Mouse (Mus musculus) gastrocnemius, postnatal 25 days (tissue): ENCODE measurements around the gene Naf1. TPM values are rescaled to one million over a fixed set of nuclear protein-coding genes. Genes with fewer than 3 reads are reported as not detected.

ENCODE experiments used
- total RNA-seq, 2 experiments: library from RNA; stranded (reverse); gene quantifications; 1 replicate in 1 of 2; 2 replicates in 1 of 2; pipeline ENCODE4 v1.2.3; 2021

The Naf1 gene
- total RNA-seq, 2 experiments from 2014 or later: 2.8 to 2.9 TPM

Other genes starting within 250 kb of the Naf1 start
- not detected for gene Npy5r, start 172.1 kb upstream of the Naf1 start, total RNA-seq
- 1 to 10 TPM; 1.0 to 1.2 TPM for gene Npy1r, start 163.0 kb upstream of the Naf1 start, total RNA-seq